8 mouse cellular contexts compared by ENCODE assay signal in the genomic region with DNA sequence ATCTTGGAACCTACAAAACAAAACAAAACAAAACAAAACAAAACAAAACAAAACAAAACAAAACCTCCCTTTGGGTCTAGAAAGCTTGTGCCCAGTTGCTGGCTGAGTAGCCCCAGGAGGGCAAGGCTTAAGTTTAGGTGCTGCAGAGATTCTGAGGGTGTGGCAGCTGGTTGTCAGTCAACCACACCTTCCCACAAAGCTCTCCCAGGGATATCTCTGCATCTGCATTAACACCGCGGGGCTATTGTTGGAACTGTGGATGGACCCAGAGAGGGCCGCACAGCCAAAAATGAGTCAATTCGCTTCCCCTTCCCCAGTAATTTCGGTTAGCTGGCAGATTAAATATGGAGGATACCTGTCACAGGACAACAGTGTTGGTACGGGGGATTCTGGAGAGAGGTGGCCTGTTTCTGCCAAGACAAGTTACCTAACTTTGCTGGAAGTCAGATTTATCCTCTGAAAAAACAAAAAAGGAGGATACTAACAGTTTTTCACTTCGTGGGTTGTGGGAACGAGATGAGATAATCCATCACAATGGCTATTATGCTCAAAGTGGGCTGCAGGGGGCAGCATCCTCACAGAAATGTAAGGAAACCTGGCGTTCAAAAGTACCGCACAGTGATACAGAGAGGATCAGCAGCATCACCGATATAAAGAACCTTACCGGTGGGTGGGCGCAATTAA.
DNase-seq lines count a peak whose midpoint lies in the region; ATAC-seq and TF ChIP-seq lines count a peak whose summit lies in the region.

No protein-coding gene starts in this region.

- no peaks in the 10 kb centered on the region for H3K9me3 ChIP-seq in embryonic facial prominence, embryonic 15.5 days (replicated peaks)
- no peaks in the 10 kb centered on the region for H3K9me3 ChIP-seq in heart, embryonic 10.5 days
- H3K9me3 ChIP-seq in kidney, embryonic 15.5 days (replicated peaks), result no peaks in the 10 kb centered on the region
- no peaks in the 10 kb centered on the region for H3K9me3 ChIP-seq in limb, embryonic 13.5 days
- no peaks in the 10 kb centered on the region for H3K9me3 ChIP-seq in stomach, embryonic 16.5 days (replicated peaks; ENCODE audit: control insufficient read depth, low read length)

- no peak overlapping the region for H3K9ac ChIP-seq in embryonic facial prominence, embryonic 15.5 days
- H3K9ac ChIP-seq in kidney, embryonic 15.5 days, result no peak overlapping the region
- H3K9ac ChIP-seq in limb, embryonic 13.5 days, result no peak overlapping the region
- no peak overlapping the region for H3K9ac ChIP-seq in stomach, embryonic 16.5 days (ENCODE audit: low read length)

- WGBS in bone marrow, adult 2 months, result 9% methylated on average over 13 of the region's 13 CpGs
- 7% methylated on average over 13 of the region's 13 CpGs for WGBS in embryonic facial prominence, embryonic 15.5 days
- WGBS in heart, embryonic 10.5 days, result 10% methylated on average over 13 of the region's 13 CpGs
- 11% methylated on average over 13 of the region's 13 CpGs for WGBS in kidney, embryonic 15.5 days
- 14% methylated on average over 13 of the region's 13 CpGs for WGBS in limb, embryonic 13.5 days
- WGBS in stomach, embryonic 16.5 days, result 10% methylated on average over 13 of the region's 13 CpGs

- H3K79me2 ChIP-seq in C2C12 (ENCODE audit: control insufficient read depth, insufficient read depth), result no peaks in the 10 kb centered on the region

- no peak for ATAC-seq in embryonic facial prominence, embryonic 15.5 days (ENCODE audit: insufficient number of reproducible peaks, low FRiP score, low TSS enrichment, low read depth)
- no peak for ATAC-seq in kidney, embryonic 15.5 days (replicated peaks; ENCODE audit: low FRiP score)
- no peak for ATAC-seq in limb, embryonic 13.5 days (ENCODE audit: low FRiP score, low read depth)
- no peak for ATAC-seq in stomach, embryonic 16.5 days (ENCODE audit: insufficient read depth, low FRiP score)

- no peak for TF ChIP-seq POLR2A in bone marrow, adult 2 months (IDR thresholded peaks at IDR 0.05; ENCODE audit: borderline replicate concordance, control insufficient read depth, low read depth, low read length)

- no peaks in the 10 kb centered on the region for H3K4me1 ChIP-seq in bone marrow, adult 2 months (ENCODE audit: control insufficient read depth, insufficient read depth, low read length)
- 0 out of 2 replicates have a peak, but pooled peaks cover 4% of the 10 kb centered on the region for H3K4me1 ChIP-seq in embryonic facial prominence, embryonic 15.5 days
- H3K4me1 ChIP-seq in heart, embryonic 10.5 days, result peaks cover 4% of the 10 kb centered on the region
- H3K4me1 ChIP-seq in kidney, embryonic 15.5 days, result peaks cover 5% of the 10 kb centered on the region
- no peaks in the 10 kb centered on the region for H3K4me1 ChIP-seq in limb, embryonic 13.5 days
- H3K4me1 ChIP-seq in stomach, embryonic 16.5 days (ENCODE audit: control insufficient read depth, insufficient read depth, low read length), result peaks cover 4% of the 10 kb centered on the region

- no peak overlapping the region for H3K27ac ChIP-seq in bone marrow, adult 2 months (ENCODE audit: control insufficient read depth, insufficient read depth, low read depth, low read length, poor library complexity)
- H3K27ac ChIP-seq in embryonic facial prominence, embryonic 15.5 days (replicated peaks), result no peak overlapping the region
- H3K27ac ChIP-seq in heart, embryonic 10.5 days, result no peak overlapping the region; the same call in 1 of the 2 replicates
- H3K27ac ChIP-seq in kidney, embryonic 15.5 days, result no peak overlapping the region
- H3K27ac ChIP-seq in limb, embryonic 13.5 days, result no peak overlapping the region
- H3K27ac ChIP-seq in stomach, embryonic 16.5 days (ENCODE audit: low read length), result no peak overlapping the region

- TF ChIP-seq CTCF in C2C12 (IDR thresholded peaks at IDR 0.05; ENCODE audit: control insufficient read depth, insufficient read depth, insufficient read length), result peak; percentile 26
- peak; percentile 38; the same call in 1 of the 2 replicates for TF ChIP-seq CTCF in bone marrow, adult 2 months (IDR thresholded peaks at IDR 0.05; ENCODE audit: control insufficient read depth, insufficient read depth, low read length)

- H3K4me3 ChIP-seq in C2C12 (ENCODE audit: insufficient read depth, poor library complexity, severe bottlenecking), result no peak overlapping the region
- no peak overlapping the region for H3K4me3 ChIP-seq in bone marrow, adult 2 months (replicated peaks; ENCODE audit: control insufficient read depth, low read depth, low read length)
- no peak overlapping the region for H3K4me3 ChIP-seq in embryonic facial prominence, embryonic 15.5 days (replicated peaks)
- H3K4me3 ChIP-seq in heart, embryonic 10.5 days, result peak overlapping the region; percentile 35
- 0 out of 2 replicates have a peak overlapping the region, but pooled peaks have one; percentile 1 for H3K4me3 ChIP-seq in kidney, embryonic 15.5 days (replicated peaks)
- H3K4me3 ChIP-seq in limb, embryonic 13.5 days, result no peak overlapping the region
- no peak overlapping the region for H3K4me3 ChIP-seq in stomach, embryonic 16.5 days (replicated peaks; ENCODE audit: low read length)

- no peak overlapping the region for H3ac ChIP-seq in C2C12 (ENCODE audit: control insufficient read depth, insufficient read length, low read depth)

- H3K79me3 ChIP-seq in C2C12 (ENCODE audit: low read depth), result no peaks in the 10 kb centered on the region

- peak; percentile 73 for DNase-seq in heart, embryonic 10.5 days (ENCODE audit: low spot score)
- peak; percentile 76 for DNase-seq in neural tube, embryonic 10.5 days (ENCODE audit: extremely low spot score, low spot score)

- H3K27me3 ChIP-seq in C2C12 (ENCODE audit: control insufficient read depth, insufficient read depth, insufficient read length), result peaks cover 6% of the 10 kb centered on the region
- H3K27me3 ChIP-seq in embryonic facial prominence, embryonic 15.5 days, result no peaks in the 10 kb centered on the region
- H3K27me3 ChIP-seq in heart, embryonic 10.5 days (ENCODE audit: insufficient read depth, poor library complexity, severe bottlenecking), result no peaks in the 10 kb centered on the region
- H3K27me3 ChIP-seq in kidney, embryonic 15.5 days, result peaks cover 6% of the 10 kb centered on the region; the same call in 1 of the 2 replicates
- no peaks in the 10 kb centered on the region for H3K27me3 ChIP-seq in limb, embryonic 13.5 days
- no peaks in the 10 kb centered on the region for H3K27me3 ChIP-seq in stomach, embryonic 16.5 days (ENCODE audit: control insufficient read depth, insufficient read depth, low read length)

- H3K4me2 ChIP-seq in embryonic facial prominence, embryonic 15.5 days (replicated peaks), result peak overlapping the region; percentile 23; the same call in 1 of the 2 replicates
- H3K4me2 ChIP-seq in kidney, embryonic 15.5 days, result peak overlapping the region; percentile 42
- H3K4me2 ChIP-seq in limb, embryonic 13.5 days (replicated peaks), result peak overlapping the region; percentile 44
- peak overlapping the region; percentile 26; the same call in 1 of the 2 replicates for H3K4me2 ChIP-seq in stomach, embryonic 16.5 days (ENCODE audit: low read depth, low read length)

- no peaks in the 10 kb centered on the region for H3K36me3 ChIP-seq in C2C12 (ENCODE audit: control insufficient read depth, insufficient read depth)
- no peaks in the 10 kb centered on the region for H3K36me3 ChIP-seq in embryonic facial prominence, embryonic 15.5 days
- no peaks in the 10 kb centered on the region for H3K36me3 ChIP-seq in heart, embryonic 10.5 days
- no peaks in the 10 kb centered on the region for H3K36me3 ChIP-seq in kidney, embryonic 15.5 days
- H3K36me3 ChIP-seq in limb, embryonic 13.5 days, result no peaks in the 10 kb centered on the region
- no peaks in the 10 kb centered on the region for H3K36me3 ChIP-seq in stomach, embryonic 16.5 days (ENCODE audit: control insufficient read depth, insufficient read depth, low read length)

TF ChIP-seq in C2C12, 6 proteins besides CTCF, POLR2A, EP300 and RAD21:
- TF ChIP-seq MYOG (IDR thresholded peaks at IDR 0.05; ENCODE audit: control insufficient read depth, extremely low read depth, insufficient read length) (no peak), USF1 (IDR thresholded peaks at IDR 0.05; ENCODE audit: low read depth) (no peak), CEBPB (IDR thresholded peaks at IDR 0.05; ENCODE audit: low read depth) (no peak), FOSL1 (IDR thresholded peaks at IDR 0.05; ENCODE audit: insufficient read depth, low read length, poor library complexity, severe bottlenecking) (no peak), MYOD1 (IDR thresholded peaks at IDR 0.05; ENCODE audit: control insufficient read depth, insufficient read length, low read depth) (no peak), MAX (IDR thresholded peaks at IDR 0.05) (no peak)
TF ChIP-seq in C2C12: peak in this region for 0.

Comparison
In these comparisons a context has a peak if more than half of its experiments do, and no peak if none do; other contexts are left out.
1. H3K4me3 ChIP-seq: peak in heart, embryonic 10.5 days (single experiment) and kidney, embryonic 15.5 days (single experiment); none in C2C12 (single experiment), bone marrow, adult 2 months (single experiment), embryonic facial prominence, embryonic 15.5 days (single experiment), limb, embryonic 13.5 days (single experiment) and stomach, embryonic 16.5 days (single experiment).
2. Peak in every context shown above with its lines, with median percentiles within 50 percentile points of each other: H3K4me2 ChIP-seq.